Mouse (Mus musculus) liver, embryonic 16.5 days (tissue): Measurements from ENCODE around the gene Mrpl30. TPM values are rescaled to one million over a fixed set of nuclear protein-coding genes. Genes with fewer than 3 reads are reported as not detected.

Experiments
- ATAC-seq: fragments of 200-750 bp; cut with Nextera tagmentation; 2 replicates; pipeline ENCODE4 v1.8.0; 2017; ENCODE audit warnings: low read depth, mild to moderate bottlenecking, moderate number of reproducible peaks, moderate library complexity
- H3K27ac ChIP-seq: fragments of 300-500 bp; sonication (generic); 2 replicates; pipeline ENCODE4 v1.5.1; 2014; ENCODE audit warnings: mild to moderate bottlenecking, low read length
- H3K27me3 ChIP-seq: fragments of 300-500 bp; sonication (generic); 2 replicates; pipeline ENCODE4 v1.6.1; 2014; ENCODE audit warnings: low read depth, low read length, mixed read lengths; ENCODE audit not compliant: control insufficient read depth, insufficient read depth
- H3K36me3 ChIP-seq: fragments of 300-500 bp; sonication (generic); 2 replicates; pipeline ENCODE4 v1.6.1; 2014; ENCODE audit warnings: mild to moderate bottlenecking; ENCODE audit not compliant: control insufficient read depth, insufficient read depth
- H3K4me1 ChIP-seq: fragments of 300-500 bp; sonication (generic); 2 replicates; pipeline ENCODE4 v1.6.1; 2014; ENCODE audit warnings: low read depth, low read length, mixed read lengths; ENCODE audit not compliant: control insufficient read depth
- H3K4me2 ChIP-seq: fragments of 300-500 bp; sonication (generic); 2 replicates; pipeline ENCODE4 v1.6.1; 2014; ENCODE audit warnings: low read depth, low read length, mixed read lengths
- H3K4me3 ChIP-seq: fragments of 300-500 bp; sonication (generic); 2 replicates; pipeline ENCODE4 v1.5.1; 2014; ENCODE audit warnings: low read depth, mild to moderate bottlenecking, low read length
- H3K9ac ChIP-seq: fragments of 300-500 bp; sonication (generic); 2 replicates; pipeline ENCODE4 v1.6.1; 2014; ENCODE audit warnings: low read depth, low read length
- H3K9me3 ChIP-seq: fragments of 300-500 bp; sonication (generic); replicated peaks from 2 replicates; pipeline ENCODE4 v1.6.1; 2016; ENCODE audit warnings: low read length; ENCODE audit not compliant: control insufficient read depth
- WGBS: fragments of 180-500 bp; shearing (Covaris S2); extraction: QIAGEN DNeasy Blood & Tissue Kit; methylation state at CpG from one replicate; pipeline ENCODE4 v1.1.7; 2014; ENCODE audit not compliant: insufficient replicate concordance; 5-methylcytosine and 5-hydroxymethylcytosine counted together
- polyA plus RNA-seq: library from polyadenylated mRNA; unstranded; fragments of >200 nt; fragmentation: Nextera tagmentation; extraction: Ambion mirVana; gene quantifications from 2 replicates; pipeline ENCODE4 v1.2.1, GENCODE M21; 2015

The Mrpl30 gene
- 130 and 141 TPM in 2 replicates for polyA plus RNA-seq

- Histone ChIP-seq H3K27ac (peak within 1 kb of the TSS; percentile 84), H3K4me3 (peak within 1 kb of the TSS; percentile 75), H3K9me3 (no peaks in the 10 kb centered on the region), H3K9ac (peak within 1 kb of the TSS; percentile 67), H3K4me2 (peak within 1 kb of the TSS; percentile 74), H3K4me1 (peaks cover 26% of the 10 kb centered on the region), H3K27me3 (no peaks in the 10 kb centered on the region), H3K36me3 (peaks cover 4% of the 10 kb centered on the region; the same call in 1 of the 2 replicates)
- under 1% methylated on average over 41 of the region's 41 CpGs for WGBS
- peak; percentile 91 for ATAC-seq
These were observed at the start of gene Mrpl30, which contains the start of gene Mitd1 for GRCm38 (mm10) chr1:37890025-37890652. TSS of gene Mrpl30 (plus strand) at chr1:37890477. TSS of gene Mitd1 (minus strand) at chr1:37890411.

GRCm38 (mm10) chr1:37846878-37847277, 43.4 kb upstream of the Mrpl30 start:
- Histone ChIP-seq H3K36me3 (no peaks in the 10 kb centered on the region), H3K4me3 (no peak overlapping the region), H3K9ac (no peak overlapping the region), H3K4me1 (no peaks in the 10 kb centered on the region), H3K9me3 (no peaks in the 10 kb centered on the region), H3K27ac (no peak overlapping the region), H3K4me2 (no peak overlapping the region), H3K27me3 (no peaks in the 10 kb centered on the region)
- WGBS = 66% methylated on average over 8 of the region's 8 CpGs
- no peak for ATAC-seq

- no peak for ATAC-seq
- Histone ChIP-seq H3K27ac (no peak overlapping the region), H3K27me3 (no peaks in the 10 kb centered on the region), H3K36me3 (no peaks in the 10 kb centered on the region), H3K4me1 (no peaks in the 10 kb centered on the region), H3K9me3 (no peaks in the 10 kb centered on the region), H3K9ac (no peak overlapping the region), H3K4me3 (no peak overlapping the region), H3K4me2 (no peak overlapping the region)
- 39% methylated on average over 2 of the region's 2 CpGs for WGBS
These were observed 39.6 kb upstream of the Mrpl30 start for GRCm38 (mm10) chr1:37850696-37851095.

GRCm38 (mm10) chr1:37864511-37865400, 25.5 kb upstream of the Mrpl30 start:
- WGBS = under 1% methylated on average over 89 of the region's 90 CpGs
- Histone ChIP-seq H3K9me3 (no peaks in the 10 kb centered on the region), H3K36me3 (no peaks in the 10 kb centered on the region), H3K4me3 (peak overlapping the region; percentile 70), H3K9ac (peak overlapping the region; percentile 87), H3K4me2 (peak overlapping the region; percentile 89), H3K4me1 (peaks cover 9% of the 10 kb centered on the region), H3K27ac (peak overlapping the region; percentile 92), H3K27me3 (no peaks in the 10 kb centered on the region)
- peak; percentile 93 for ATAC-seq

GRCm38 (mm10) chr1:37865401-37866215, 24.7 kb upstream of the Mrpl30 start:
- ATAC-seq = no peak
- 9% methylated on average over 23 of the region's 23 CpGs for WGBS
- peaks cover 9% of the 10 kb centered on the region for H3K4me1 ChIP-seq
- H3K9me3 ChIP-seq = no peaks in the 10 kb centered on the region
- peak overlapping the region; percentile 70 for H3K4me3 ChIP-seq
- H3K27me3 ChIP-seq = no peaks in the 10 kb centered on the region
- H3K36me3 ChIP-seq = no peaks in the 10 kb centered on the region
- peak overlapping the region; percentile 92 for H3K27ac ChIP-seq
- H3K9ac ChIP-seq = peak overlapping the region; percentile 87
- H3K4me2 ChIP-seq = peak overlapping the region; percentile 89

- H3K4me2 ChIP-seq = peak within 1 kb of the TSS; percentile 89
- H3K9me3 ChIP-seq = no peaks in the 10 kb centered on the region
- peak within 1 kb of the TSS; percentile 92 for H3K27ac ChIP-seq
- H3K9ac ChIP-seq = peak within 1 kb of the TSS; percentile 87
- no peak for ATAC-seq
- 78% methylated on average over 6 of the region's 6 CpGs for WGBS
- no peaks in the 10 kb centered on the region for H3K27me3 ChIP-seq
- no peaks in the 10 kb centered on the region for H3K36me3 ChIP-seq
- peak within 1 kb of the TSS; percentile 70 for H3K4me3 ChIP-seq
- H3K4me1 ChIP-seq = peaks cover 9% of the 10 kb centered on the region
These were observed 24.0 kb upstream of the Mrpl30 start, which contains the start of gene Tsga10 for GRCm38 (mm10) chr1:37866286-37866685. TSS of gene Tsga10 (minus strand) at chr1:37866429.

- H3K4me1 ChIP-seq = peaks cover 16% of the 10 kb centered on the region
- WGBS = 58% methylated on average over 1 of the region's 1 CpGs
- H3K27me3 ChIP-seq = no peaks in the 10 kb centered on the region
- no peak overlapping the region for H3K4me2 ChIP-seq
- no peak overlapping the region for H3K9ac ChIP-seq
- no peaks in the 10 kb centered on the region for H3K36me3 ChIP-seq
- no peaks in the 10 kb centered on the region for H3K9me3 ChIP-seq
- no peak for ATAC-seq
- no peak overlapping the region for H3K27ac ChIP-seq
- no peak overlapping the region for H3K4me3 ChIP-seq
These were observed 23.2 kb upstream of the Mrpl30 start for GRCm38 (mm10) chr1:37867056-37867455.

GRCm38 (mm10) chr1:37867684-37868322, 22.5 kb upstream of the Mrpl30 start:
- Histone ChIP-seq H3K4me1 (peaks cover 18% of the 10 kb centered on the region), H3K27me3 (no peaks in the 10 kb centered on the region), H3K9me3 (no peaks in the 10 kb centered on the region), H3K36me3 (no peaks in the 10 kb centered on the region), H3K9ac (no peak overlapping the region), H3K4me3 (no peak overlapping the region), H3K4me2 (no peak overlapping the region), H3K27ac (no peak overlapping the region)
- WGBS = 51% methylated on average over 10 of the region's 10 CpGs
- no peak for ATAC-seq
